ENCODE assay signal across 1 mouse cellular context in genomic region chr19:53404837-53405356, GRCm38 (mm10).
TF ChIP-seq lines count a peak whose summit lies in the region.

No protein-coding gene starts in this region.

TF ChIP-seq in MEL, 35 proteins besides CTCF, POLR2A, EP300 and RAD21 (continued from another document):
- TF ChIP-seq NRF1 (IDR thresholded peaks at IDR 0.05; ENCODE audit: insufficient read depth, low read depth, low read length, poor library complexity, severe bottlenecking) (no peak), HCFC1 (IDR thresholded peaks at IDR 0.05; ENCODE audit: low read depth, low read length) (no peak), TBP (IDR thresholded peaks at IDR 0.05; ENCODE audit: low read depth, low read length) (peak; percentile 68), GABPA (IDR thresholded peaks at IDR 0.05; ENCODE audit: low read depth, low read length) (no peak), CHD1 (IDR thresholded peaks at IDR 0.05; ENCODE audit: low read depth, low read length) (no peak), BHLHE40 (IDR thresholded peaks at IDR 0.05; ENCODE audit: borderline replicate concordance, low read depth, low read length) (peak; percentile 13; the same call in 1 of the 2 replicates)
